Mouse (Mus musculus) limb, embryonic 11.5 days (tissue): ENCODE data around the gene Plin4. TPM values are rescaled to one million over a fixed set of nuclear protein-coding genes. Genes with fewer than 3 reads are reported as not detected.

Experiments used
- ATAC-seq: fragments of 200-750 bp; cut with Nextera tagmentation; 2 replicates; pipeline ENCODE4 v1.8.0; 2017; ENCODE audit warnings: low read depth; ENCODE audit not compliant: insufficient number of reproducible peaks, low FRiP score, low TSS enrichment
- DNase-seq: peaks from one replicate; pipeline ENCODE4 v3.0.0-alpha.2; 2015; ENCODE audit warnings: low spot score
- H3K27ac ChIP-seq: fragments of 300-500 bp; sonication (generic); replicated peaks from 2 replicates; pipeline ENCODE4 v1.5.1; 2014; ENCODE audit warnings: low read depth, mild to moderate bottlenecking, low read length
- H3K27me3 ChIP-seq: fragments of 300-500 bp; sonication (generic); 2 replicates; pipeline ENCODE4 v1.6.1; 2014; ENCODE audit warnings: mild to moderate bottlenecking, low read length, mixed read lengths; ENCODE audit not compliant: control insufficient read depth, insufficient read depth
- H3K36me3 ChIP-seq: fragments of 300-500 bp; sonication (generic); 2 replicates; pipeline ENCODE4 v1.6.1; 2014; ENCODE audit warnings: mild to moderate bottlenecking, low read length, moderate library complexity, mixed read lengths; ENCODE audit not compliant: control insufficient read depth, insufficient read depth
- H3K4me1 ChIP-seq: fragments of 300-500 bp; sonication (generic); 2 replicates; pipeline ENCODE4 v1.6.1; 2014; ENCODE audit warnings: low read length, mixed read lengths; ENCODE audit not compliant: control insufficient read depth, insufficient read depth
- H3K4me2 ChIP-seq: fragments of 300-500 bp; sonication (generic); 2 replicates; pipeline ENCODE4 v1.6.1; 2014; ENCODE audit warnings: low read depth, mild to moderate bottlenecking, moderate library complexity; ENCODE audit not compliant: severe bottlenecking
- H3K4me3 ChIP-seq: fragments of 300-500 bp; sonication (generic); 2 replicates; pipeline ENCODE4 v1.5.1; 2014; ENCODE audit warnings: low read depth, low read length
- H3K9ac ChIP-seq: fragments of 300-500 bp; sonication (generic); 2 replicates; pipeline ENCODE4 v1.6.1; 2014; ENCODE audit warnings: mild to moderate bottlenecking, low read length
- H3K9me3 ChIP-seq: fragments of 300-500 bp; sonication (generic); 2 replicates; pipeline ENCODE4 v1.6.1; 2016; ENCODE audit warnings: low read length; ENCODE audit not compliant: control insufficient read depth
- WGBS: fragments of 180-500 bp; shearing (Covaris S2); extraction: QIAGEN DNeasy Blood & Tissue Kit; methylation state at CpG from one replicate; pipeline ENCODE4 v1.1.7; 2014; 5-methylcytosine and 5-hydroxymethylcytosine counted together
- polyA plus RNA-seq: library from polyadenylated mRNA; unstranded; fragments of >200 nt; fragmentation: Nextera tagmentation; extraction: Ambion mirVana; gene quantifications from 2 replicates; pipeline ENCODE4 v1.2.1, GENCODE M21; 2014

Gene Plin4
- polyA plus RNA-seq, 1 experiment from 2014 or later, result 0.09 TPM

GRCm38 (mm10) chr17:56123161-56123560 is 13.6 kb upstream of the Plin4 start:
- no peak overlapping the region for H3K27ac ChIP-seq
- H3K9ac ChIP-seq, result no peak overlapping the region
- no peak for DNase-seq
- no peak for ATAC-seq
- H3K9me3 ChIP-seq, result peaks cover 7% of the 10 kb centered on the region; the same call in 1 of the 2 replicates
- no peak overlapping the region for H3K4me3 ChIP-seq
- H3K4me1 ChIP-seq, result peaks cover 10% of the 10 kb centered on the region; the same call in 1 of the 2 replicates
- no peak overlapping the region for H3K4me2 ChIP-seq
- H3K36me3 ChIP-seq, result no peaks in the 10 kb centered on the region
- peaks cover 65% of the 10 kb centered on the region for H3K27me3 ChIP-seq
- WGBS, result 88% methylated on average over 12 of the region's 12 CpGs

GRCm38 (mm10) chr17:56121826-56122225 is 12.2 kb upstream of the Plin4 start, which contains the start of gene Lrg1:
Lrg1 (minus strand) TSS chr17:56122001.
- 61% methylated on average over 2 of the region's 2 CpGs for WGBS
- H3K9ac ChIP-seq, result no peak within 1 kb of the TSS
- no peak for ATAC-seq

DNA sequence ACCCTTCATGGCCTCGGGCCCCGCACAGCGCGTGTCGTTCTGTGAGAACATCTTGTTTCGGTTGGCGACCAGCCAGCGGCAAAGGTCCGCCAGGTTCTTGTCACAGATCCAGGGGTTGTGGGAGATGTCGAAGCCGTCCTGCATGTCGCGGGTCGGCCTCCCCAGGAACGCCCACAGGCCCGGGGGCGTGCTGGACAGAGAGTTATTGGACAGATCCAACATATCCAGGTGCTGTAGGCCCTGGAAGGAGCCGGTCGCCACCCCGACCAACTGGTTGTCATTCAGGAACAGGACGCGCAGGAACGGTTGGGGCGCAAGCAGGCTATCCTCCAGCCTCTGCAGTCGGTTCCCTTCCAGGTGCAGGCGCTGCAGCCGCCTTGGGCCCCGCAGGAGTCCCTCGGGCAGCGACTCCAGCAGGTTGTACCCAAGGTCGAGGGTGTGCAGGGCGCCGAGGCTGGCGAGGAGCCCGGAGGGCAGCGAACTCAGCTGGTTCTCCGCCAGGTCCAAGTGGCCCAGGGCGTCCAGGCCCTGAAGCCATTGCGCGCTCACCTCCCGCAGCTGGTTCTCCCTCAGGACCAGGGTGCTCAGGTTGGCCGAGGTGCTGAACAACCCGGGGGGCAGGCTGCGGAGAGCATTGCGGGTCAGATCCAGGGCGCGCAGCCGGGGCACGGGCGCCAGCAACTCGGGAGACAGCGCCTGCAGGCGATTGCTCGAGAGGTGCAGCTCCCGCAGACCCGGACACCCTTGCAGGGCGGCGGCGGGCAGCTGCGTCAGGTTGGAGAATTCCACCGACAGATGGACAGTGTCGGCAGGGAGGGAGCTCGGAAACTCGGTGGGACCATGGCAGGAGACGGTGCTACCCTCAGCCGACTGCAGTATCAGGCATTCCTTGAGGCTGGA is 10.6 kb upstream of the Plin4 start:
- Histone ChIP-seq H3K4me2 (peak overlapping the region; percentile 17; the same call in 1 of the 2 replicates), H3K9me3 (peaks cover 7% of the 10 kb centered on the region; the same call in 1 of the 2 replicates), H3K9ac (no peak overlapping the region), H3K27me3 (peaks cover 72% of the 10 kb centered on the region), H3K36me3 (no peaks in the 10 kb centered on the region), H3K4me3 (peak overlapping the region; percentile 12; the same call in 1 of the 2 replicates), H3K27ac (no peak overlapping the region), H3K4me1 (peaks cover 15% of the 10 kb centered on the region)
- ATAC-seq, result no peak
- peak; percentile 44 for DNase-seq
- WGBS, result 8% methylated on average over 66 of the region's 66 CpGs

More at GRCm38 (mm10) chr17:56121826-56122225, 12.2 kb upstream of the Plin4 start, which contains the start of gene Lrg1:
- Histone ChIP-seq H3K4me3 (no peak within 1 kb of the TSS), H3K4me2 (no peak within 1 kb of the TSS), H3K27ac (no peak within 1 kb of the TSS), H3K4me1 (peaks cover 15% of the 10 kb centered on the region), H3K9me3 (peaks cover 7% of the 10 kb centered on the region; the same call in 1 of the 2 replicates), H3K27me3 (peaks cover 72% of the 10 kb centered on the region), H3K36me3 (no peaks in the 10 kb centered on the region)
- DNase-seq, result no peak

GRCm38 (mm10) chr17:56119431-56119830 is 9.8 kb upstream of the Plin4 start:
- ATAC-seq, result no peak
- DNase-seq, result no peak
- H3K27me3 ChIP-seq, result peaks cover 67% of the 10 kb centered on the region
- H3K4me3 ChIP-seq, result no peak overlapping the region
- H3K9me3 ChIP-seq, result peaks cover 7% of the 10 kb centered on the region; the same call in 1 of the 2 replicates
- no peak overlapping the region for H3K27ac ChIP-seq
- WGBS, result 44% methylated on average over 12 of the region's 12 CpGs
- no peak overlapping the region for H3K4me2 ChIP-seq
- peaks cover 15% of the 10 kb centered on the region for H3K4me1 ChIP-seq
- no peak overlapping the region for H3K9ac ChIP-seq
- no peaks in the 10 kb centered on the region for H3K36me3 ChIP-seq

DNA sequence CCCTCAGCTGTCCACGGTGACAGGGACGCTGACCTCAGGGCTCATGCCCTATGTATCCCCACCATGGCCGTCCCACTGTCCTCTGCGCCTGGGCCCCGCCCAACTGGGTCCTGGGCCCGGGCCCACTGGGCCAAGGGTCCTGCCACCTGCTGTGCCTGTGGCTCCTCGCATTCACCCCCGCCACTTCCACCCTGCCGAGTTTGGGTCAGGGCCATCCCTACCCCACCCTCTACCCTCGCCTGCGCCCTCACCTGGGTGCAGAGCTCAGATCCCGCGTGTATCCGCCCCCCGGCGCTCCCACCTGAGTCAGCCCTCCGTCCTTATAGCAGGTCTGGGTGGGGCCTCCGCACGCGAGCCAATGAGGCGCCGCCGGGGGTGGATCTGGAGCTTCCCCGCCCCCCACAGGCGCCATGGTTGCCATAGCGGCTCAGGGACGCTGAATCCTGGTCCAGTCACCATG is 7.7 kb upstream of the Plin4 start, which contains the start of gene Plin5:
Plin5 (minus strand) TSS at position 346 of the 460 bp plus-strand sequence.
- H3K27me3 ChIP-seq, result peaks cover 48% of the 10 kb centered on the region
- peaks cover 10% of the 10 kb centered on the region for H3K4me1 ChIP-seq
- DNase-seq (peak; percentile 74), ATAC-seq (peak; percentile 28; the same call in 1 of the 2 replicates)
- no peak within 1 kb of the TSS for H3K27ac ChIP-seq
- H3K36me3 ChIP-seq, result no peaks in the 10 kb centered on the region
- peaks cover 2% of the 10 kb centered on the region; the same call in 1 of the 2 replicates for H3K9me3 ChIP-seq
- peak within 1 kb of the TSS; percentile 23 for H3K4me3 ChIP-seq
- H3K9ac ChIP-seq, result no peak within 1 kb of the TSS
- H3K4me2 ChIP-seq, result peak within 1 kb of the TSS; percentile 55
- WGBS, result under 1% methylated on average over 27 of the region's 27 CpGs

GRCm38 (mm10) chr17:56116193-56116592 is 6.6 kb upstream of the Plin4 start:
- no peaks in the 10 kb centered on the region for H3K36me3 ChIP-seq
- peaks cover 37% of the 10 kb centered on the region for H3K27me3 ChIP-seq

GRCm38 (mm10) chr17:56112743-56113142 is 3.1 kb upstream of the Plin4 start:
- Histone ChIP-seq H3K27me3 (0 out of 2 replicates have a peak, but pooled peaks cover 6% of the 10 kb centered on the region), H3K27ac (no peak overlapping the region), H3K4me3 (no peak overlapping the region), H3K36me3 (no peaks in the 10 kb centered on the region), H3K4me2 (no peak overlapping the region), H3K9ac (no peak overlapping the region), H3K9me3 (no peaks in the 10 kb centered on the region), H3K4me1 (peaks cover 5% of the 10 kb centered on the region; the same call in 1 of the 2 replicates)
- no peak for ATAC-seq
- no peak for DNase-seq
- 64% methylated on average over 3 of the region's 3 CpGs for WGBS

More at GRCm38 (mm10) chr17:56116193-56116592, 6.6 kb upstream of the Plin4 start:
- DNase-seq (no peak), ATAC-seq (no peak)
- Histone ChIP-seq H3K4me1 (peaks cover 10% of the 10 kb centered on the region), H3K9me3 (no peaks in the 10 kb centered on the region), H3K4me2 (no peak overlapping the region), H3K4me3 (no peak overlapping the region), H3K27ac (no peak overlapping the region), H3K9ac (no peak overlapping the region)
- WGBS, result 82% methylated on average over 10 of the region's 10 CpGs

- no peaks in the 10 kb centered on the region for H3K9me3 ChIP-seq
- H3K4me2 ChIP-seq, result no peak overlapping the region
- no peaks in the 10 kb centered on the region for H3K36me3 ChIP-seq
- peak; percentile 82 for DNase-seq
- no peak overlapping the region for H3K27ac ChIP-seq
- 0 out of 2 replicates have a peak, but pooled peaks cover under 1% of the 10 kb centered on the region for H3K27me3 ChIP-seq
- 39% methylated on average over 5 of the region's 5 CpGs for WGBS
- no peak overlapping the region for H3K4me3 ChIP-seq
- 0 out of 2 replicates have a peak, but pooled peaks have one; percentile 27 for ATAC-seq
- no peaks in the 10 kb centered on the region for H3K4me1 ChIP-seq
- H3K9ac ChIP-seq, result no peak overlapping the region
Measured at GRCm38 (mm10) chr17:56111864-56112263, 2.3 kb upstream of the Plin4 start.
